Mouse (Mus musculus): ENCODE measurements around the gene Safb.

The Safb gene

GRCm38 (mm10) chr17:56651801-56652200 is 67.2 kb downstream of the Safb start:
- no peak for DNase-seq (ENCODE audit: low spot score in 2 of 2)

- no peak for DNase-seq (ENCODE audit: low spot score in 2 of 2)
Observed at GRCm38 (mm10) chr17:56654771-56655170, 70.1 kb downstream of the Safb start.

- DNase-seq (ENCODE audit: low spot score in 2 of 2): no peak
Observed at GRCm38 (mm10) chr17:56655311-56655710, 70.7 kb downstream of the Safb start.
